Comparison of ENCODE assay signal across 14 mouse cellular contexts in the genomic region with DNA sequence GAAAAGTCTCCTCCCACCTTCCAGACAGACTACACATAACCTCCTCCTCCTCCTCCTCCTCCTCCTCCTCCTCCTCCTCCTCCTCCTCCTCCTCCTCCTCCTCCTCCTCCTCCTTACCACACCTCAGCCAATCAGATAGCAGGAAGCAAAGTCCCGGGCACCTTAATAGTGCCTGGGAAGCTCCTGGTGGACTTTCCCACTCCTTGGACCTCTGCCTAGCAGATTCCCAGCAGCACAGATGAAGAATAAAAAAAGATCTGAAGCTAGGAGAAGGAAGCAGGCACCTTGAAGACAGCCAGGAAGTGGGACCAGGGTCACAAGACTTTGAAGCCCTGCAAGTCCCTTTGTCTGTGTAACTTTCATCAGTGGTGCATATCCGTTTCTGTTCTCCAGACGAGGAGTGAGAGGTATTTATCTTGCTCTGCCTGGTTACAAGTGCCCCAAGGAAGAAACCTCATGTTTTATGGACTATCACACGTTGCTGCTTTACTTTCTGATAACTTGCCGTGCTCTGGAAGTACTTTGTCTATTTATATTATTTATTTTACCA. TPM values are rescaled to one million over a fixed set of nuclear protein-coding genes. Genes with fewer than 3 reads are reported as not detected.
DNase-seq lines count a peak whose midpoint lies in the region; ATAC-seq and TF ChIP-seq lines count a peak whose summit lies in the region.
"Had no signal": no experiment of that assay in that cellular context is flagged by ENCODE, and none has a peak within 500 bp of the region (broad histone marks: within the 10 kb centered on the region; RNA-seq: fewer than 3 reads in every experiment).

No protein-coding gene starts in this region.

- no peak for DNase-seq in heart, adult 18-20 months
- peak; percentile 73 for DNase-seq in CD4-positive helper T cell, adult 2 months (ENCODE audit: low read depth, low spot score)
- DNase-seq in splenic B cell, adult 2 months (ENCODE audit: low read depth, low spot score) = peak; percentile 48
- DNase-seq in cerebellum, adult 2 months = no peak
- no peak for DNase-seq in layer of hippocampus, postnatal 36 days
- DNase-seq in limb, embryonic 10.5 days (ENCODE audit: low spot score) = no peak
- DNase-seq: right cerebral cortex, adult 18-20 months had no signal

- no peak for TF ChIP-seq CTCF in intestine, postnatal 0 days (IDR thresholded peaks at IDR 0.05; ENCODE audit: low read depth)
- no peak for TF ChIP-seq CTCF in cerebellum, adult 2 months (IDR thresholded peaks at IDR 0.05; ENCODE audit: borderline replicate concordance, insufficient read depth, low read depth, low read length)

- 20% methylated on average over 5 of the region's 5 CpGs for WGBS in heart, embryonic 16.5 days
- 8% methylated on average over 5 of the region's 5 CpGs for WGBS in intestine, postnatal 0 days
- WGBS in cerebellum, adult 2 months = 70% methylated on average over 5 of the region's 5 CpGs
- 55% methylated on average over 5 of the region's 5 CpGs for WGBS in limb, embryonic 10.5 days

- no peaks in the 10 kb centered on the region for H3K27me3 ChIP-seq in heart, embryonic 16.5 days (ENCODE audit: control insufficient read depth, insufficient read depth, low read length)
- H3K27me3 ChIP-seq in intestine, postnatal 0 days (replicated peaks; ENCODE audit: control insufficient read depth, insufficient read depth, low read length) = no peaks in the 10 kb centered on the region
- no peaks in the 10 kb centered on the region for H3K27me3 ChIP-seq in splenic B cell, adult 2 months (ENCODE audit: control insufficient read depth, insufficient read depth, low read length, poor library complexity, severe bottlenecking)
- H3K27me3 ChIP-seq in cerebellum, adult 2 months (ENCODE audit: control insufficient read depth, insufficient read depth, low read length) = no peaks in the 10 kb centered on the region
- H3K27me3 ChIP-seq in limb, embryonic 10.5 days (ENCODE audit: low read depth, poor library complexity, severe bottlenecking) = no peaks in the 10 kb centered on the region
- H3K27me3 ChIP-seq: liver, embryonic 15.5 days had no signal

- ATAC-seq in heart, embryonic 16.5 days (replicated peaks; ENCODE audit: extremely low read depth, insufficient read depth, low FRiP score) = no peak
- ATAC-seq in intestine, postnatal 0 days = peak; percentile 29; the same call in 1 of the 2 replicates

- H3K9ac ChIP-seq in heart, embryonic 16.5 days (ENCODE audit: low read length) = no peak overlapping the region
- H3K9ac ChIP-seq in intestine, postnatal 0 days (ENCODE audit: low read depth, low read length) = no peak overlapping the region
- H3K9ac ChIP-seq: liver, embryonic 15.5 days had no signal

- peak overlapping the region; percentile 50 for H3K27ac ChIP-seq in heart, embryonic 16.5 days (ENCODE audit: low read length)
- H3K27ac ChIP-seq in intestine, postnatal 0 days (ENCODE audit: low read depth, low read length) = peak overlapping the region; percentile 50
- no peak overlapping the region for H3K27ac ChIP-seq in cerebellum, adult 2 months (ENCODE audit: insufficient read depth, low read length)
- H3K27ac ChIP-seq in limb, embryonic 10.5 days = no peak overlapping the region
- H3K27ac ChIP-seq: liver, embryonic 15.5 days had no signal

- H3K4me2 ChIP-seq in heart, embryonic 16.5 days (ENCODE audit: low read depth, low read length) = no peak overlapping the region
- peak overlapping the region; percentile 30; the same call in 1 of the 2 replicates for H3K4me2 ChIP-seq in intestine, postnatal 0 days (replicated peaks; ENCODE audit: low read depth)
- H3K4me2 ChIP-seq: liver, embryonic 15.5 days had no signal

- no peaks in the 10 kb centered on the region for H3K36me3 ChIP-seq in heart, embryonic 16.5 days (ENCODE audit: control insufficient read depth, insufficient read depth)
- peaks cover 36% of the 10 kb centered on the region for H3K36me3 ChIP-seq in intestine, postnatal 0 days (ENCODE audit: control insufficient read depth, insufficient read depth)
- no peaks in the 10 kb centered on the region for H3K36me3 ChIP-seq in splenic B cell, adult 2 months (ENCODE audit: control insufficient read depth, insufficient read depth, low read length, poor library complexity, severe bottlenecking)
- no peaks in the 10 kb centered on the region for H3K36me3 ChIP-seq in limb, embryonic 10.5 days

- peaks cover 26% of the 10 kb centered on the region for H3K4me1 ChIP-seq in heart, embryonic 16.5 days (ENCODE audit: control insufficient read depth, insufficient read depth, low read length)
- H3K4me1 ChIP-seq in intestine, postnatal 0 days (replicated peaks; ENCODE audit: control insufficient read depth, insufficient read depth, low read length) = 0 out of 2 replicates have a peak, but pooled peaks cover 7% of the 10 kb centered on the region
- peaks cover 5% of the 10 kb centered on the region for H3K4me1 ChIP-seq in cerebellum, adult 2 months (ENCODE audit: control insufficient read depth, insufficient read depth, low read length)
- H3K4me1 ChIP-seq in limb, embryonic 10.5 days = no peaks in the 10 kb centered on the region

- H3K4me3 ChIP-seq in heart, embryonic 16.5 days (ENCODE audit: low read length) = no peak overlapping the region
- no peak overlapping the region for H3K4me3 ChIP-seq in intestine, postnatal 0 days (ENCODE audit: low read depth, low read length)
- H3K4me3 ChIP-seq in cerebellum, adult 2 months (replicated peaks; ENCODE audit: insufficient read depth, low read depth, low read length) = no peak overlapping the region
- H3K4me3 ChIP-seq in limb, embryonic 10.5 days = no peak overlapping the region
- H3K4me3 ChIP-seq: liver, embryonic 15.5 days had no signal

- no peaks in the 10 kb centered on the region for H3K9me3 ChIP-seq in heart, embryonic 16.5 days (replicated peaks; ENCODE audit: control insufficient read depth, low read length)
- H3K9me3 ChIP-seq in intestine, postnatal 0 days (ENCODE audit: control insufficient read depth) = no peaks in the 10 kb centered on the region
- H3K9me3 ChIP-seq in limb, embryonic 10.5 days (replicated peaks) = no peaks in the 10 kb centered on the region
- H3K9me3 ChIP-seq: liver, embryonic 15.5 days had no signal

- no peak for TF ChIP-seq POLR2A in cerebellum, adult 2 months (IDR thresholded peaks at IDR 0.05; ENCODE audit: borderline replicate concordance, insufficient read depth, low read length)

RNA-seq across cellular contexts. Expression of a gene that starts 16.2 kb away (rescaled TPM):
- 0.37 and 0.41 TPM in 2 replicates for polyA plus RNA-seq in heart, embryonic 16.5 days (2015; fragmentation: Nextera tagmentation; extraction: Ambion mirVana)
- 1 to 10 TPM; 7.6 to 9.6 TPM for total RNA-seq in heart, adult 18-20 months (2021)
- polyA plus RNA-seq in intestine, postnatal 0 days (2015; fragmentation: Nextera tagmentation; extraction: Ambion mirVana) = 2.2 and 2.7 TPM in 2 replicates
- polyA plus RNA-seq in cerebellum, adult 2 months (2012; rRNA removed) = 3.3 and 3.6 TPM in 2 replicates
- 1 to 10 TPM; 6.7 to 7.4 TPM for total RNA-seq in layer of hippocampus, postnatal 36 days (2021)
- 0.05 and 0.08 TPM in 2 replicates for polyA plus RNA-seq in limb, embryonic 10.5 days (2016; fragmentation: Nextera tagmentation; extraction: Ambion mirVana)

RNA-seq across cellular contexts. Expression of a gene that starts 24.5 kb away (rescaled TPM):
- 2.6 and 3.2 TPM in 2 replicates for polyA plus RNA-seq in heart, embryonic 16.5 days (2015; fragmentation: Nextera tagmentation; extraction: Ambion mirVana)
- 1 to 10 TPM; 4.8 to 6.1 TPM for total RNA-seq in heart, adult 18-20 months (2021)
- 4.9 and 5.5 TPM in 2 replicates for polyA plus RNA-seq in intestine, postnatal 0 days (2015; fragmentation: Nextera tagmentation; extraction: Ambion mirVana)
- polyA plus RNA-seq in cerebellum, adult 2 months (2012; rRNA removed) = 11.4 and 11.5 TPM in 2 replicates
- total RNA-seq in layer of hippocampus, postnatal 36 days (2021) = 10 to 100 TPM; 33.6 to 36.6 TPM
- polyA plus RNA-seq in limb, embryonic 10.5 days (2016; fragmentation: Nextera tagmentation; extraction: Ambion mirVana) = 1.8 and 2.3 TPM in 2 replicates

RNA-seq across cellular contexts. Expression of a gene that starts 49.1 kb away (rescaled TPM):
- not detected in 2 replicates for polyA plus RNA-seq in heart, embryonic 16.5 days (2015; fragmentation: Nextera tagmentation; extraction: Ambion mirVana)
- total RNA-seq in heart, adult 18-20 months (2021) = not detected
- not detected in 2 replicates for polyA plus RNA-seq in intestine, postnatal 0 days (2015; fragmentation: Nextera tagmentation; extraction: Ambion mirVana)
- polyA plus RNA-seq in cerebellum, adult 2 months (2012; rRNA removed) = not detected in 2 replicates
- not detected for total RNA-seq in layer of hippocampus, postnatal 36 days (2021)
- not detected in 2 replicates for polyA plus RNA-seq in limb, embryonic 10.5 days (2016; fragmentation: Nextera tagmentation; extraction: Ambion mirVana)
- total RNA-seq: gastrocnemius, adult 8-10 months; heart, postnatal 25 days; midbrain, postnatal 0 days had no signal
- polyA plus RNA-seq: C2C12; liver, embryonic 15.5 days; midbrain, postnatal 0 days had no signal

RNA-seq across cellular contexts. Expression of a gene that starts 59.6 kb away (rescaled TPM):
- polyA plus RNA-seq in heart, embryonic 16.5 days (2015; fragmentation: Nextera tagmentation; extraction: Ambion mirVana) = not detected in 2 replicates
- not detected for total RNA-seq in heart, adult 18-20 months (2021)
- not detected in 2 replicates for polyA plus RNA-seq in intestine, postnatal 0 days (2015; fragmentation: Nextera tagmentation; extraction: Ambion mirVana)
- polyA plus RNA-seq in cerebellum, adult 2 months (2012; rRNA removed) = not detected in 2 replicates
- total RNA-seq in layer of hippocampus, postnatal 36 days (2021) = not detected
- not detected in 2 replicates for polyA plus RNA-seq in limb, embryonic 10.5 days (2016; fragmentation: Nextera tagmentation; extraction: Ambion mirVana)
- total RNA-seq: gastrocnemius, adult 8-10 months; heart, postnatal 25 days; midbrain, postnatal 0 days had no signal
- polyA plus RNA-seq: C2C12; liver, embryonic 15.5 days; midbrain, postnatal 0 days had no signal

Comparison
In these comparisons a context has a peak if more than half of its experiments do, and no peak if none do; other contexts are left out.
1. H3K27ac ChIP-seq: peak in heart, embryonic 16.5 days (single experiment) and intestine, postnatal 0 days (single experiment); none in cerebellum, adult 2 months (single experiment) and limb, embryonic 10.5 days (single experiment).
2. DNase-seq: peak in CD4-positive helper T cell, adult 2 months (single experiment) and splenic B cell, adult 2 months (single experiment); none in heart, adult 18-20 months (0 of 2), cerebellum, adult 2 months (0 of 2), layer of hippocampus, postnatal 36 days (0 of 2) and limb, embryonic 10.5 days (single experiment).